Mouse (Mus musculus) C2C12 (cell line): ENCODE measurements around the gene Boc. TPM values are rescaled to one million over a fixed set of nuclear protein-coding genes. Genes with fewer than 3 reads are reported as not detected.

Experiments used
- H3K27me3 ChIP-seq: one replicate; pipeline ENCODE4 v1.6.1; 2011; ENCODE audit not compliant: control insufficient read depth, insufficient read depth, insufficient read length
- H3K36me3 ChIP-seq: one replicate; pipeline ENCODE4 v1.6.1; 2011; ENCODE audit not compliant: control insufficient read depth, insufficient read depth
- H3K4me3 ChIP-seq: one replicate; pipeline ENCODE4 v1.5.1; 2011; ENCODE audit warnings: mild to moderate bottlenecking, control low read depth; ENCODE audit not compliant: poor library complexity, insufficient read depth, severe bottlenecking
- H3K79me2 ChIP-seq: one replicate; pipeline ENCODE4 v1.6.1; 2011; ENCODE audit not compliant: control insufficient read depth, insufficient read depth
- H3K79me3 ChIP-seq: one replicate; pipeline ENCODE4 v1.6.1; 2011; ENCODE audit warnings: low read depth, control low read depth
- H3ac ChIP-seq: one replicate; pipeline ENCODE3; 2011; ENCODE audit warnings: low read depth; ENCODE audit not compliant: control insufficient read depth, insufficient read length
- CEBPB ChIP-seq: IDR thresholded peaks from one replicate; pipeline ENCODE4 v1.6.1; 2011; ENCODE audit warnings: low read depth, mild to moderate bottlenecking, control low read depth, moderate library complexity
- CTCF ChIP-seq: IDR thresholded peaks from one replicate; pipeline ENCODE4 v1.5.1; 2011; ENCODE audit not compliant: control insufficient read depth, insufficient read depth, insufficient read length
- FOSL1 ChIP-seq: IDR thresholded peaks from one replicate; pipeline ENCODE4 v1.8.0; 2011; ENCODE audit warnings: mild to moderate bottlenecking, low read length; ENCODE audit not compliant: poor library complexity, insufficient read depth, severe bottlenecking
- MAX ChIP-seq: IDR thresholded peaks from one replicate; pipeline ENCODE4 v1.6.1; 2011; ENCODE audit warnings: mild to moderate bottlenecking, control low read depth
- MYOD1 ChIP-seq: IDR thresholded peaks from one replicate; pipeline ENCODE4 v1.6.1; 2011; ENCODE audit warnings: low read depth; ENCODE audit not compliant: control insufficient read depth, insufficient read length
- MYOG ChIP-seq: IDR thresholded peaks from one replicate; pipeline ENCODE4 v1.6.1; 2011; ENCODE audit not compliant: control insufficient read depth, insufficient read length; ENCODE audit errors: extremely low read depth
- USF1 ChIP-seq: IDR thresholded peaks from one replicate; pipeline ENCODE4 v1.6.1; 2011; ENCODE audit warnings: low read depth, mild to moderate bottlenecking, control low read depth, moderate library complexity
- polyA plus RNA-seq: library from polyadenylated mRNA; unstranded; fragments of >200 nt; fragmentation: generic; extraction: Trizol; gene quantifications from one replicate; pipeline ENCODE4 v1.2.1, GENCODE M21; 2012; ENCODE audit warnings: missing spikeins

The Boc gene
- polyA plus RNA-seq, 1 experiment = 4.4 TPM

DNA sequence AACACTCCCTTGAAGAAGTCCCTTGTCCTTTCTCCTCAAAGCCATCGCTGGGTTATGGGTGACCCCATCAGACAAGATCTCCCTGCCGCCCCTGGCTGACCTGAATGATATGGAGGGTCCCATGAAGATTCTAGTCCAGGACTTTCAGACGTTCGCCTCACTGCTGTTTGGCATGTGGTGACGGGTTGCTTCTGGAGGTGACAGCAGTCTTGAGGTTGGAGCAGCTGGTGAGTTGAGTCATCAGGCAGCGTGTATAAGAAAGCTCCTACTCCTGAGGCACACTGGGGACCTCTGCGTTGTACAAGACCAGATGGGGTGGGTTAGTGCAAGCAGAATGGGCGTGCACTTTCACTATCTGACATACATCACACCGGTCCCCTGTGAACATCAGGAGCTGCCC is 72.1 kb downstream of the Boc start:
- TF ChIP-seq USF1 (no peak), MYOG (no peak), MAX (no peak), MYOD1 (no peak), CTCF (no peak), FOSL1 (no peak)
- Histone ChIP-seq H3K36me3 (peaks cover 5% of the 10 kb centered on the region), H3K4me3 (no peak overlapping the region), H3K79me2 (no peaks in the 10 kb centered on the region), H3K79me3 (no peaks in the 10 kb centered on the region), H3ac (no peak overlapping the region), H3K27me3 (no peaks in the 10 kb centered on the region)

DNA sequence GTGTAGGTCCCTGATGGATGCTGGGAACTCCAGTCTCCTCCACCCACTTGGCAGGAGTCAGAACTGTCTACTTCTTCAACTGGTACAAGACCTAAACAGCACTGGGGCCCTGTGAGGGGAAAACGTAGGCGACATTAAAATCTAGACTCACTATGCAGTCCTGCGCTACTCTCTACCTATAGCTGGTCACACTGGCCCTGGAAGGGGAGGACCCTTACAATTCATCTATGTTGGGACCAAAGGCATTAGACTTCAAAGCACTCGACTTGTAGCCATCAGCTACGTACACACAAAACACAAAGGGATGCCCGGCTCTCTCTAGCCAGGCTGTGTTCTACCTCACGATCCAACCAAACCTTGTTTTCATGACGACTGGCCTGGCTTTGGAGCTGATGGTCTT is 73.0 kb downstream of the Boc start:
- Histone ChIP-seq H3K79me2 (no peaks in the 10 kb centered on the region), H3K27me3 (no peaks in the 10 kb centered on the region), H3K36me3 (peaks cover 5% of the 10 kb centered on the region), H3K79me3 (no peaks in the 10 kb centered on the region), H3K4me3 (no peak overlapping the region), H3ac (no peak overlapping the region)
- TF ChIP-seq FOSL1 = no peak
- TF ChIP-seq CEBPB = no peak
- TF ChIP-seq USF1 = no peak
- TF ChIP-seq MAX = no peak
- TF ChIP-seq CTCF = no peak
- no peak for TF ChIP-seq MYOD1
- no peak for TF ChIP-seq MYOG

DNA sequence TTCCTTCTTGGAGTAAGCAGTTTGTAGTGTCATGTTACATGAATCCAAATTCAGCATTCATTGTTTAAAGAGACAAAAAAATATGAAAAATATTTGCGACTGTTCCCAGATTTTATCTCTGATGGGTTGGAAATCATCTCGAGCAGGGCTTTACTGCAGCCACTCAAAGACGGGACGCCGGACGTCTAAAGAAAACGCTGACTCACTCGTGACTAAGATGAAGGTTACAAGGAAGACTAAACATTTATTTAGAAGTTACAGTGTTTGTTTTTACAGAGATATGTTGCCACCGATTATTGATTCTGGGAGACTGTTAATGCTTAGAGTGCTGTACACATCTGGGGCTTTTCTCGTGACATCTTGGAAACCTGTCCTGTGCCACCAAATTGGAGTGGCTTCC is 73.9 kb downstream of the Boc start:
- Histone ChIP-seq H3ac (no peak overlapping the region), H3K79me2 (no peaks in the 10 kb centered on the region), H3K4me3 (no peak overlapping the region), H3K27me3 (no peaks in the 10 kb centered on the region), H3K79me3 (no peaks in the 10 kb centered on the region), H3K36me3 (peaks cover under 1% of the 10 kb centered on the region)
- TF ChIP-seq USF1 (no peak), FOSL1 (peak; percentile 9), MYOD1 (no peak)

DNA sequence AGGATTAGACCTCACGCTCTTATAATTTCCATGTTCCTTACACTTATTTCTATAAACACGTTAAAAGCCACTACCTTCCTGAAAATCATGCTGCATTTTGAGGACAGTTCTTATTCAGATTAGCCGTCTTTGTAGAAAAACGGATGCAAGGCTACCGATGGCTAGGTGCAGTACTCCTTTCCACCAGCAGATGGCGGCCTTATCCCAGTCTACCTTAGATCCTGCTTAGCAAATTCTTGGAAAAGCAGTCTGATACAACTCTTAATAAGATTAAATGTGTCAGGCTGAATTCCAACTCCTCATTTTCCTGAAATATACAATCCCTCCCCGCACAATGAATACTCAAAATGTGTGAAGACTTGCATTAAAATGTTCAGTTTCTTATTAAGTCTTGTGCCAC is 74.6 kb downstream of the Boc start:
- Histone ChIP-seq H3K4me3 (no peak overlapping the region), H3K27me3 (no peaks in the 10 kb centered on the region), H3ac (no peak overlapping the region), H3K36me3 (no peaks in the 10 kb centered on the region), H3K79me2 (no peaks in the 10 kb centered on the region), H3K79me3 (no peaks in the 10 kb centered on the region)
- TF ChIP-seq FOSL1 (no peak), CTCF (peak; percentile 73)

DNA sequence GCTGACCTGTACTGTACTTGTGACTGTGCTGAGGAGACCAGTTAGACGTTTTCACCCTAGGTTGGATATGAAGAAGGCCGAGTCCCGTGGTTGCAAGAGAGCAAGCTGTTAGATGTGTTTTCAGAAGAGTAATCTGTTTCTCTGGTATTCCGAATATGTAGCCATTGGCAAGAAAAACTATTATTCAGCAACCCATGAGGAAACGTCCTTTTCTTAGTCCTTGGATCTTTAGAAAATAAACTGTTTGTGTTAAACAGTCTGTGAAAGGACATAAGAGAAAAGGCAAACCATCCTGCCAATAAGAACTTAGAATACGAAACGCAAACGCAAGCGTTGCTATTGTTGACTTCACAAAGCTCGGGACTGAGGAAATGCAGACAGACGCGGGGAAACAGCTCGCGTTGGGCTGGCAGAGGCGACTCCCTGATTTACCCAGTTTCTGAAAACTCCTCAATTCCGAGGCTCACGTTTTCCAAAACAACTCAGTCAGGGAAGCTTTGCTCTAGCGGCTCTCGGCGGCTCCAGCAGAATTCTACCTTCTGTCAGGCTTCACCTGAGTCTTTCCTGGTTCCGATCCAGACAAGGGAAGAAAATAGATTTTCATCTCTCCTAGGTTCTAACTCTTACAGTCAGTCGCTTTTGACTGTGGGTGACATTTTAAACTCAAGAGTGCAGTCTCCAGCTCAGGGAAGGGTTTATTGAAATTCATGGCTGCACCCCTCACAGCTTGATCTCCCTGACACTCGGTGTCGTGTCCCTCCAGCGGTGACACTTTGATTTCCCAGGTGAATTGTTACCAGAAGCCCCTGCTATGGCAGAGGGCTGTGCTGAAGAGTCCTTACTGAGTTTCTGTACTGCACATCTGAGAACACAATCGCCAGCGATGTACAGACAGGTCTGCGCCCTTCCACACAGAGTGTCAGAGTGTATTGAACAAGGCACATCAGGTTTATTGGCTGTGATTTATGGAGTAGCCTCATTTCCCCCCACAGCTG is 76.8 kb downstream of the Boc start:
- Histone ChIP-seq H3K36me3 (no peaks in the 10 kb centered on the region), H3K79me3 (no peaks in the 10 kb centered on the region), H3K79me2 (no peaks in the 10 kb centered on the region), H3K4me3 (no peak overlapping the region), H3K27me3 (no peaks in the 10 kb centered on the region), H3ac (no peak overlapping the region)
- TF ChIP-seq MYOG (no peak), MYOD1 (no peak), CTCF (no peak), USF1 (no peak), CEBPB (no peak), MAX (no peak), FOSL1 (no peak)

DNA sequence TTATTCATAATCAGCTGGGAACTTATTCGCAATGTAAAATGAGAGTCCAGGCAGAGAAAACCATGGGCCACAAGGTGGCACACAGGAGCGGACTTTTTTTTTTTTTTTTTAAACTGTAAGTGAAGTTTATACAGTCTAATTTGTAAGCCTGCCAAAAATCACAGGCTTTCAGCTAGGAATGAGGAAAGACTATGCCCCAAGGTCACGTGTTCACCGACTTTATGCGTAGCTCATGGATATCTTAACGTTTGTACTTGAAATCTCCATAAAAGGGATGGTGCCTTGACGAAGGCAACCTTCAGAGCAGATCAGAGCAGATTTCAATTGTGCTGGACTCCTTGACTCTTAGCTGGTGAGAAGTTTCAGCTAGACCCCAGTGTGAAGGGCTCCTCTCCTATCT is 78.1 kb downstream of the Boc start:
- TF ChIP-seq MYOD1 (no peak), USF1 (no peak), FOSL1 (no peak), MYOG (no peak), CTCF (no peak), CEBPB (no peak), MAX (no peak)
- no peaks in the 10 kb centered on the region for H3K36me3 ChIP-seq
- no peaks in the 10 kb centered on the region for H3K79me2 ChIP-seq
- no peak overlapping the region for H3K4me3 ChIP-seq
- no peaks in the 10 kb centered on the region for H3K27me3 ChIP-seq
- no peaks in the 10 kb centered on the region for H3K79me3 ChIP-seq
- H3ac ChIP-seq = no peak overlapping the region
